Mouse (Mus musculus) heart, embryonic 10.5 days (tissue): ENCODE measurements around the gene 2410141K09Rik. TPM values are rescaled to one million over a fixed set of nuclear protein-coding genes. Genes with fewer than 3 reads are reported as not detected.
"Not testable (repeated sequence)": the region's sequence is repeated elsewhere in the genome, so short reads cannot be mapped to it uniquely, and the experiment has no call there.

ENCODE experiments used
- DNase-seq: peaks from one replicate; pipeline ENCODE4 v3.0.0-alpha.2; 2017; ENCODE audit warnings: low spot score
- H3K27ac ChIP-seq: fragments of 300-500 bp; sonication (generic); 2 replicates; pipeline ENCODE4 v1.5.1; 2016; ENCODE audit warnings: mild to moderate bottlenecking
- H3K27me3 ChIP-seq: fragments of 300-500 bp; sonication (generic); 2 replicates; pipeline ENCODE4 v1.6.1; 2016; ENCODE audit warnings: mild to moderate bottlenecking; ENCODE audit not compliant: poor library complexity, insufficient read depth, severe bottlenecking
- H3K36me3 ChIP-seq: fragments of 300-500 bp; sonication (generic); 2 replicates; pipeline ENCODE4 v1.6.1; 2016; ENCODE audit warnings: mild to moderate bottlenecking, moderate library complexity
- H3K4me1 ChIP-seq: fragments of 300-500 bp; sonication (generic); 2 replicates; pipeline ENCODE4 v1.6.1; 2016; ENCODE audit warnings: mild to moderate bottlenecking
- H3K4me3 ChIP-seq: fragments of 300-500 bp; sonication (generic); 2 replicates; pipeline ENCODE4 v1.5.1; 2016; ENCODE audit warnings: mild to moderate bottlenecking, moderate library complexity
- H3K9me3 ChIP-seq: fragments of 300-500 bp; sonication (generic); 2 replicates; pipeline ENCODE4 v1.6.1; 2016; ENCODE audit warnings: mild to moderate bottlenecking, moderate library complexity
- WGBS: fragments of 180-500 bp; shearing (Covaris S2); methylation state at CpG from one replicate; pipeline ENCODE4 v1.1.7; 2016; 5-methylcytosine and 5-hydroxymethylcytosine counted together
- polyA plus RNA-seq: library from polyadenylated mRNA; unstranded; fragments of >200 nt; fragmentation: Nextera tagmentation; extraction: Ambion mirVana; gene quantifications from 2 replicates; pipeline ENCODE4 v1.2.1, GENCODE M21; 2016

Gene 2410141K09Rik
- polyA plus RNA-seq, result not detected in 2 replicates

DNA sequence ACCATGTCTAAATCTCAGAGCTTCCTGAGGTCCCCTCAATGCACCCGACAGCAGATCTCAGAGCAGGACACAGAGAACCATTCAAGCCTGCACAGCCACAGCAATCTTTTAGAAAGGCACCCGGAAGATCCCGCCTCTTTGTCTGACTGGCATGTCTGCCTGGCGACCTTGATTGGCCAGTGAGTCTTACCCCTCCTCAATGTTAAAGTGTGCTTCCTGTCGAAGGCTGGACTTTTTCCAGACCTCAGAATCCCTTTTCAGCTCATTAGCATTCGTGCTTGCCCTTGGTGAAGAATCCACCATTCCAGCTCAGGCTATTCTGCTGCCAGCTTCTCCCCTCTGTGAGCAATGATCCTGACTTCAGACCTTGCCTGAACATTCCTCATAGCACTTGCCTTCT is at the start of gene 2410141K09Rik:
TSS of gene 2410141K09Rik (minus strand) at position 101 of the 400 bp plus-strand sequence.
- no CpG with 5 or more reads among the region's 6 CpGs for WGBS
- not testable (repeated sequence) for H3K4me1 ChIP-seq, H3K27ac ChIP-seq, H3K9me3 ChIP-seq, H3K27me3 ChIP-seq, H3K4me3 ChIP-seq, H3K36me3 ChIP-seq, DNase-seq

DNA sequence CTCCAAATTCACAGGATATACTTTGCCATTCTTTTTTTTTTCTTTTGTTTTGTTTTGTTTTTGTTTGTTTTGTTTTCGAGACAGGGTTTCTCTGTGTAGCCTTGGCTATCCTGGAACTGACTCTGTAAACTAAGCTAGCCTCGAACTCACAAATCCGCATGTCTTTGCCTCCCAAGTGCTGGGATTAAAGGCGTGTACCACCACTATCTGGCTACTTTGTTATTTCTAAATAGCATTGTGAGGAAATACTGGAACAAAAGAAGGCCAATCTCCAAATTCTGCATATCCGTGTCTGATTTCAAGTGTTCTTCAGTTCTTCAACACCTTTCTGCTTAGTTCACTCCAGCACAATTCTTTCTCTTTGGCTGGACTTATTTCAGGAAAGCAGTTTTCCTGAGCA is 14.1 kb downstream of the 2410141K09Rik start:
- not testable (repeated sequence) for H3K9me3 ChIP-seq, H3K4me3 ChIP-seq, H3K27me3 ChIP-seq, DNase-seq, H3K4me1 ChIP-seq, H3K27ac ChIP-seq, H3K36me3 ChIP-seq
- no CpG with 5 or more reads among the region's 5 CpGs for WGBS

GRCm38 (mm10) chr13:66414962-66415361 is 26.0 kb downstream of the 2410141K09Rik start:
- not testable (repeated sequence) for H3K36me3 ChIP-seq, H3K9me3 ChIP-seq, H3K4me3 ChIP-seq, H3K27me3 ChIP-seq, H3K27ac ChIP-seq, H3K4me1 ChIP-seq, DNase-seq
- no CpG with 5 or more reads among the region's 2 CpGs for WGBS

Other genes starting within 250 kb of the 2410141K09Rik start
- gene Gm10772, start 213.5 kb downstream of the 2410141K09Rik start, polyA plus RNA-seq, result not detected in 2 replicates